Mouse (Mus musculus) kidney, adult 11 months (tissue): ENCODE results near the gene Grid1.

ENCODE experiments used
- DNase-seq: peaks from one replicate; pipeline ENCODE4 v3.0.0; 2022

Grid1 gene

DNA sequence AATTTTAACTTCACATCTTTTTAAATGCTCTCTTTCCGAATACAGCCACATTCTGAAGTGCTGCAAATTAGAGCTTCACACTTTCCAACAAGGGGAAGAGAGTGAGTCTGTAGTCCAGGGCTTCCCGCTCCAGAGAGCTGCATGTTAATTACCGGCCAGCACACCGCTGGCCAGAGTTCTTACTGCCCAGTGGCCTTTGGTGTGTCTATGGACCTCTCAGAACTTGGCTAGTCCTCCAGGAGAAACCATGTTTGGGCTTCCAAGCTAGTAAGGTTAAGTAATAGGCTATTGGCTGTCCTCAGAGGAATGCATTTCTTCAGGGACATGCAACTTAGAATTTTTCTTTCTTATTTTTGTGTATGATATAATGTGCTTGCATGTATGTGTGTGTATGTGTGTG lies 301.0 kb downstream of the Grid1 start:
- peak; percentile 50 for DNase-seq

DNA sequence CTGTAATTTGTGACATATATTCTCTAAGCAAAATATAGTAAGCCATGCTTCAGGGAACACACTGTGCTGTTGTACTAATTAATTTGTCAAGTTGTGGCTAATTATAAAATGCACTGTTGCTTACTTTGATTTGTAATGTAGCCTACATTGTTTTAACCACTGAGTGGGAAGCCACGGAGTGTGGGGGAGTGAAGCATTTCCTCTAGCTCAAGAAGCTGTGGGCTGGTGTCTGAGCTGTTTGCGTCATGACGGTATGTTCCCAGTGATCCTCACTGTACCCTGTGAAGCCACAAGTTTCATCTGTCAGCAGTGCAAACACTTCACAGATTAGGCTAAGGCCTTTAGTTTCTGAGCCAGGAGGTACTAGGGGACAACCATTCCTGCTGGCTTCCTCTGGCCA lies 302.2 kb downstream of the Grid1 start:
- no peak for DNase-seq

DNA sequence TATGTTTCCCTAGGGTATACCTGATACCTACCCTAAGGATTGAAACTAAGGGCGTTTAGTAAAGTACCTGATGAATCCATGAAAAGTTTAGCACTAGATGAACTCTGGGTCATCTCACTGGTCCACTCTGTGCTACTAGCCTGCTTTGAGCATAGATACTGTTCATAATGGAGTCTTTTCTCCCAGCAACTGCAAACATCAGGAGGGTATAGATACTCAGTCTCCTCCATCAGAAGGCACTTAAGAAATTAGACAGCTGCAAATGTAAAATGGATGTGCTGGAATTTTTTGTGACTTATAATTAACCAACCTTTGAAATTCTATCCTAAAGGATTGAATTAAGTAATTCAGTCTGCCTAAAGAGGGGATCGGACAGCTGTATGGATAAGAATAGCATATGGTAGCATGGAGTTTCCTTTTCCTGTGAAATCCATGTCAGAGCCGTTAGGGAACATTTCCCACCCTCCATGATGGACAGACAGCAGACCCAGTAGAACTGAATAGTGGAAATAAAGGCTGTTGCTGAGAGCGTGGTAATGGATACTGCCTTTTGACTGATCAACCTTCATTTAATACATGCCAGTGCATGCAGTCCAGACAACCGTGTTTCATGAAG lies 303.5 kb downstream of the Grid1 start:
- no peak for DNase-seq

DNA sequence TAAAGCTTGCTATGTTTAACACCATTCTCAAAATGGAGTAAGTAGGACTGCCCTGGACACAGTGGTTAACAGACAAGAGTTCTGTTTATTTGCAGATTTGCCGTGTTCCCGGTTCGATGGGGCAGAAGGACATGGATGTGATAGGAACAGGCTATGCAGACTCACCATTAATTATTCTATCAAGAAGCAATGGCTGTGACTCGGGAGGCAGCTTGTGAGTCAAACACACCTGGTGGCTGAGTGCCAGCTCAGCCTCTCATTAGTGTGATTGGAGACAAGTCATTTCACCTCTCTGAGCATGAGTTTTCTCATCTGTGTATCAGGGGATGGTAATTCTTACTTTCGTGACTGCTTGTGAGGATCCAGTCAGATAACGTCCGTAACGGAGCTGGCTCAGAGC lies 307.7 kb downstream of the Grid1 start:
- DNase-seq, result no peak

DNA sequence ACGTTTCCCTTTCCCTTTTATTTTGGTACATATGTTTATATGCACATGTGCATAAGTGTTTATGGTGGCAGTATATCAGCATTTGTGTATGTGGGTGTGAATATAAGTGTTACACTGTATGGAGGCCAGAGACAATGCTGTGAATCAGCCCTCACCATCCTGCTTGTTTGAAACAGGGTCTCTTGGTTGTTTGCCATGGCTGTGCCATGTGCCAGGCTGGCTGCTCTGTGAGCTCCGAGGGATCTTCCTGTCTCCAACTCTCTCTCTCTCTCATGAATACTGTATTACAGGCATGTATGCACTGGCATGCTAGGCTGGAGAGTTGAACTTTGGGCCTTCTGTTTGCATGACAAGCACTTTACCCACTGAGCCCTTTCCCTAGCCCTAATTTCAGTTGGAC lies 315.1 kb downstream of the Grid1 start:
- no peak for DNase-seq

DNA sequence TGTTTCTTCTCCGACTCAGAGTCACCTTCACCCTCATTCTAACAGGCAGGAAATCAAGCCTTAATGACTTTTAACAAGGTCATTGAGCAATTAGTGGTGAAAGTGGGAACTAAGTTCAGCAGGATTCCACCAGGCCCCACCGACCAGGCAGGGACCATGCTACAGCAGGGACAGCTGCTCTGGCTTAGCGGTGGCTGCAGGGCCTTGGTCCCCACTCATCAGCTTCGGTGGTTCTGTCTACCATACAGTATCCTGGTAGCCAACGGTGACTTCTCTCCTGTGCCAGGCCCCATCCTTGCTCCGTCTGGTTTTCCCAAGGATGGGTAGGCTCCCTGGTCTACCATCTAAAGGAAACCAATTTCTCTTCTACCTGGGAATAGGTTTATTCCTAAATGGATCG lies 318.2 kb downstream of the Grid1 start:
- no peak for DNase-seq

DNA sequence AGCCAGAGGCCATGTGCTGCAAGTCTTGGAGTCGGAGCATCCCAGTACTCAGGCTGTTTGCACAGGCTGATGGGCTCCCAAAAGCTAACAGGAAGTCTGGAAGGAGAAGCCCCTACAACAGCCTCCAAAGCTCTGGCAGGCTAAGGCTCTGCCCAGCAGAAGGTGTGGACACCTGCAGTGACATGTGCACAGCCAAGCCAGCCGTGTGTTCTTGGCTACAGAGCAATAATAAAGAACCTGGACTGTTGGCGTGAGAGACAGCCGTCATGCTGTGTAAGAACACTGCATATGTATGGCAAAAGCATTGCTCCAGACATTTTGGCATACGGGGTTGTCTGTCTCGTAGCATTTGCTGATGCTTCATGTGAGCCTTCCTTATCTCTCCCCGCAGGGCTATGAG lies 319.9 kb downstream of the Grid1 start:
- DNase-seq, result no peak

DNA sequence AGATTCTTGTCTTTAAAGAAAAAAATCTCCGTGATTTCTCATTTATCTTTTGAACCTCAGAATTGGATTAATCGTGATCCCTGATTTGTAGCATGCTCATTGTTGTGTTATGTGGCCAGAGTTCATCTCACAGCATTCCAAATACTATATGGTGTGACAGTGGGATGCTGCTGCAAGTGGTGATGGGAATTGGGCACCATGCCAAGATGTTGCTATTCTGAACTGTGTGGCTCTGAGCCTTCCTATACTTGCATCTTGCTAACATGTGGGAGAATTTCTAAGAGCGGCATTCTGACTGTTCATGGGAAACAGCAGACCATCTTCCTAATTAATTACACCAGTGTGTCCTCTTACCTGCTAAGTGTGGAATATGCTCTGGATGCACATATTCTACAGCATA lies 332.5 kb downstream of the Grid1 start:
- DNase-seq, result no peak

DNA sequence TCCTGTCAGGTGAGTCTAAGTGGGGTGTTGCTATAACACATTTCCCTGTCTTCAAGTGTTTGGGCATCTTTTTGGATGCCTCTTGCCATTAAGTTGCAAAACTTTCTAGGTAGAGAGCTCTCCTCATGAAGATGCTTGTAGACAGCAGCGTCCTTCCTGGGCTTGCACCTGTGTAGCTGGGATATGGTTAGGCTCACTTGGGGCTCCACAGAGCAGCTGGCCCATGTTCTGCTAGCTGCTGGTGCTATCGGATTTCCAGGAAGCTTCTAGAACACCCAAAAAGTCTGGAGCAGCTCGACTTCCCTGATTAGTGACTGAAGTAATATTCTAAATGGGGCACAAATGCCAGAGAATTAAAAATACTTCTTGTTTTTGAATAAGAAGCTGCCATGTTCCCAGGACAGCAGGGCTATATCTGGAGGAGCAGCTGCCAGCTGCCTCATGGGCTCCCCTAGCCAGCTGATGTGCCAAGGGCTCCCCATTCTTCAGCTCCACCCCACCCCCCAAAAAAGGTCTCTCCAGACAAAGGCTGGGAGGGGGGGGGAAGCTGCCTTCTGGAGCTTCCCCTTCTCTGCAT lies 333.9 kb downstream of the Grid1 start:
- DNase-seq, result no peak

DNA sequence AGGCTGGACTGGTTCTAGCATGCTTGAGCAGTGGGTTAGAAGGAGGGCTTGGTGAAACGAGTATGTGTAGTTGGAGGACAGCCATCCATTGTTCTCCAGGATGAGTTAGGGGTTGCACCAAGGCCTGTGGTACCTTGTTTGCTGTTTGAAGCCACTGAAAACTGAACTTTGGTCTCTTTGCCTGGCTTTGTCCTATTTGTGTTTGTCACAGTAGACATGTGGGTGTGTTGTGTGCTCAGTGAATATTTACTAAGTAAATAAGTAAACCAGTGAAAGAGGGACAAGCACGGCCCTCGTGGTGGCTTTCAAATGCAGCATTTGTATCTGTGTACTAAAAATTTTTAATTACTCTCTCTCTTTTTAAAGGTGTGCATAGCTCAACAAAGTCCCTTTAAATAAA lies 334.5 kb downstream of the Grid1 start:
- peak; percentile 34 for DNase-seq

DNA sequence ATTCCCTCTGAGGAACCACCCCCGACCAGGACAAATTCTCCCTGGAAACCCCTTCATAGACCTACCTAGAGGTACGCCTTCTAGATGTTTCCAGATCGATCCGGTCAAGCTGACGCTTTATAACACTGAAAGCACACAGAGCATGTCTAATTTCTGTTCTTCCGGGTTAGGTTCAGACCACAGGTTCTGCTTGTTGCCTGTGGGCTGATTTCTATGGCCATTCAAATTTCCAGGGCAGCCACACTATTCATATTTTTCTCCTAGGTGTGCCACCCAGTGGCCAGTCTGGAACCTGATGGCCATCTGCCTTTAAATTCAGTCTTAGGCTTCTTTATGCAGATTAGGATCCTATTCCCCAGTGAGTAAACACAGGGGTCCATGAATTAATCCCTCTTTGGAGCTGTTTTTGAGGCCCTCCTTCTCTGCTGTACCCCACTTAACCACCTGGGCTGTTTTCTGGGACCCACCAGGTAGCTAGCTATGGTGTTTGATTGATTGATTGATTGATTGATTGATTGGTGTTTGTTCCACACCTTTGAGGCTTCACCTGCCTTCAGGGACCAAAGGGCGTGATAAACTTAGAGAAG lies 337.3 kb downstream of the Grid1 start:
- DNase-seq, result peak; percentile 7

DNA sequence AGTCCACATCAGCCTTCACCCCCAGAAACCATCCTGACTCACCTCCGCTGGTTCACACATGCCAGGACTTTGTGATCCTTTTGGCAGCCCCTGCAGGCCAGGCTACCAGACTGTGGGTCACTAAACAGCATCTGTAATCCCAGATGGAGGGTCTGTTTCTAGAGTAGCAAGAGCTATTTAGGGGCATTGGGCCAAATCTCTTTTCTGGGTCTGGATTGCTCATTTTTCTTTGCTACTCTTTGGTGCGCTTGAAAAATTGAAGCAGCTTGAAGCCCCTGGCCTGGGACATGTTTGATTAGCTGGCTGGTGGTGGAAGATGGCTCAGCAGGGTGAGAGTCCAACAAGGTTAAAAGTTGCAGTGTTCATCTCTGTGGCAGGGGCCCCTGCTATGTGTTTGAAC lies 339.4 kb downstream of the Grid1 start:
- DNase-seq, result no peak

DNA sequence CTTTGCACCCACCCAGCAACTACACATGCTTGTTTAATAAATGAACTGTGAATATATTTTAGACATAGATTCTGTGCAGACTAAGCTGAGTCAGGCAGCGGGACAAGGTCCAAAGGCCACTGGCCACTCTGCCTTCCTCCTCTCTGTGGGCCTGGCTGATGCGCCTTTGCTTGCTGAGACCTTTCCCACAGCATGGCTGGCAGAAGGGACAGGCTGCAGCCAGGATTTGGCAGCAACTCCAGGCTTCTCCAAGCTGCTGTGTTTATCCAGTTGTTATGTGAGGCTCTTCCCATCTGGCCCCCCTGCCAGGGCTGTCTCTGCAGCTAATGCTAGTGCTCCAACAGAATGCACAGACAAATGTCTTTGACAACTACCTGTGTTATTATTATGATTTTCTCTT lies 347.5 kb downstream of the Grid1 start:
- DNase-seq, result peak; percentile 79

DNA sequence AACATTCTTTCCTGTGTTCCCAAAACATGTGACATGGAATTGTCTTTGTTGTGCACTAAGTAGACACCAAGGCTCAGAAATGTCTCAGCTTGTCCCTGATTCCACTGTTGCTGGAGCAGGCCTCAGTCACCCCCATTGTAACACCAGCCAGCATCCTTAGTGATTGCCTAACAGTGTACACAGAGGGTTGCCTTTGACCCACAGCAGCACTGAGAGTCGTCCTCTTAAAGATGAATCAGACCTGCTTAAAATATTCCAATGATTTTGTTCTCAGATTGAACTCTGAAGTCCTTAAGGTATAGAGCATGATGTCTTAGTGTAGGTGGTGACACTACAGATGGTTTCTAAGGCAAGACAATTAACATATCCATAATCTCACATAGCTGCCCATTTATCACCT lies 354.0 kb downstream of the Grid1 start:
- no peak for DNase-seq

DNA sequence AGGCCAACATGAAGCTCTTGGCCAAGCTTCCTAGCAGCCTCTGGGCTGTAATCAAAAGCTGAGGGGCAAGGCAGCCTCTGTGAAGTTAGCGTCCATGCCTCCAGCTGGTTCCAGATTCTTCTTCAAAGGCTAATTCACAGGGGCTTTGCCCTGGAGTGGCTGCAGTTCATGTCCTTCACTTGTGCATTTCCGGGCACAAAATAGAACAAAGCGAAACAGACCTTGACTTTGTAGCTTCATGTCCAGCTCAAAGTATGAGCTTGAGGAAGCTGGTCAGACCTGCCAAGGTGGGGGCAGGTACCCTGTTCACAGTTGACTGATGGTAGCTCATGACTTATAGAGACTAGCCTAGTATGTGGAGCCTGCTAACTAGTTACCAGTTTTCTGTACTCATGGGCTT lies 356.1 kb downstream of the Grid1 start:
- no peak for DNase-seq

DNA sequence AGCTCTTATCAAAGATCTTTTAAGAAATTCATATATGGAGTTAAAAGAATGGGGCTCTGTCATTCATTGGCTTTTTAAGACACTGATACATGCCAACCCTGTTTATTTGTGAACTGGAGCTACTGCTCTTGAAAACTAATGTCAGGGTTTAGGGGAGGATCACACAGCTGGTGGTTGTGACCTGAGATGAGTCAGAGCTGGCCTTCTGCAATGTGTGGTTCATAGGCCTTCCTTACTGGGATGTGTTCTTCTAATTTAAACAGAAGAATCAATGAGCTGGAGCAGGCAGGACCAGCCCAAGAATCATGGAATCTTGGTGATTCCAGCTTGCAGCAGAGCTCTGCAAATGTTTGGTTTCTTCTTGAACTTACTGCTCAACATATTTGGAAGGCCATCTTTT lies 359.2 kb downstream of the Grid1 start:
- no peak for DNase-seq

DNA sequence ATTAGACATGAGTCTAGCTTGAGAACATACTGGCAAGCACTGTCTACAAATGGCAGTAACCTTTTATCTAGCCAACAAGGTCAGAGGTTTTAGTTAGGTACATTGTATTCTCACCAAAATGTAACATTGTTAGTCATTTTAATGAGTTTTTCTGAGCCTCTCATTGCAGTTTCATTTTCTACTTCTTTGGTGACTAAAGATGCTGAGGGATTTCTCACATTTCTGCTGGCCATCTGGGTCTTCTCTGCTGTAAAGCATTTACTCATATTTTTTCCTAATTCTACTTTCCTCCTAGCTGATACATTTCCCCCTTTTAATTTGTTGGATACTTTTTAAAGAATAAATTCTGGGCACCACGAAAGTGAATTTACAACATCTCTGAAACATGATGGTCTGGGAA lies 365.5 kb downstream of the Grid1 start:
- no peak for DNase-seq

DNA sequence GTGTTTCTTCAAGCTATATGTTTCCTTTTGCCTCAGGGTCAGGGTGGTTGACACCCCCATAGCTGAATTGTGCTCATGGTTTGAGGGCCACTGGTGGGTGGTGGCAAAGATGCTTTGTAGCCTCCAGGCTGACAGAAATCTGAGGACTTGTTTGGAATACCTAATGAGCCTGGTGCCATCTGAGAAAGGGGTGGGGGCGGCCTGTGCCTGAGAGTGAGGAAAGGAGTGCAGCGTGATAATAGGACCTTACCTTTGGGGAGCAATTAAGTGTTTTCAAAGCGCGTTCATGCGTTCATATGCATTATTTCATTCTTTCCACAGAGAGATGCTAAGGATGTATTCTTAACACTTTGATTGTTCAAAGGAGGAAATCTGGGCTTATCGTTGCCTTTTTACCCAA lies 372.3 kb downstream of the Grid1 start:
- no peak for DNase-seq

DNA sequence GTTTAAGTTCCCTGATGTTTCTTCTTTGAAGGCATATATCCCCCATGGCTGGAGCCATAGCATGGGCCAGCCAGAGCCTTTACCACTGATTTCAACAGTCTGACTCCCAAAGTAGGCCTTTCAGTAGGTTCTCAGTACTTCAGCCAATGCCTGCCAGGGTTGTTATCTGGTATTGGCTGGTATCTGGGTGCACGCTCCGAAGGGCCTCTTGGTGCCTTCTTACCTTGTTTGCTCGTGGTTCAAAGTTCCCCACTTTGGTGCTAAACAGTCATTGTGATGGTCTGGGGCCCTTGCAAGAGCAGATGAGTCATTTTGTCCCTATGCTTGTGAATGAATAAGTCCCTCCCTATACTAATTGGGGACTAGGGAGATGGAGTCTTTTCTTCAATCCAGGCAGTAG lies 377.5 kb downstream of the Grid1 start:
- no peak for DNase-seq

DNA sequence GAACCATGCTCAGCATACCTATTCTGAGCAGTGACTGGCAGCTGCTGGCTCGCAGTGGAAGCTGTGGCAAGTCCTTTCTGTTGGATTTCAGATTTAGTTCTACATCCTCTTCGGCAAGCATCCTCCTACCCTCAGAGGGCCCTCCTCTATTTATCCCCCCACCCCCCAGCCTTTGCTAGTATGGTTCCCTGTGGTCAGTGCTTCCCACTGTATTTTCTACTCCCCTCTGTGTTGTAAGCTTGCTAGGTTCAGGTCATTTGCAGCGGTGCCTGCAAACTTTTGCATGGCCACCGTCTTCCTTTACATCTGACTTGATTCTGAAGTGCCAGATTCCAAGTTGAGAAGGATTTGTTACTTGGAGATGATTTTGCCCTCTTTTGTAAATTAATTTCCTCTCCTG lies 378.5 kb downstream of the Grid1 start:
- DNase-seq, result no peak

DNA sequence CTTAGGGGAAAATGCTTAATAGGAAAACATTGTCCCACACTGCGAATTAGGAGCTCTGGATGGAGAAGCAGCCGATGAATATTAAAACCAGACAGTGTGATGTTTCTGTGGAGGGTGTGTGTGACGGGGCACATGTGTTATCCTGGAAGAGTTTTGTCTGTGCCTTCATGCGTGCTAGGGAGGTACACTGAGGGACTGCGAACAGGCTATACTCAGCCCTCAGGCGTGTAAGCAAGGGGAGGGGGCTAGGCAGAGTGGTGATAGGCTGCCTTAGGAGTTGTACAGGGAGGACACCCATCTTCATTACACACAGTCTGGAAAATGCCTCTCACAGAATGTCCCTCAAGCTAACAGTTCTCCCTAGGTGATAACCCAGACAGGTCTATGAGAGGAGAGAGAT lies 379.0 kb downstream of the Grid1 start:
- no peak for DNase-seq

DNA sequence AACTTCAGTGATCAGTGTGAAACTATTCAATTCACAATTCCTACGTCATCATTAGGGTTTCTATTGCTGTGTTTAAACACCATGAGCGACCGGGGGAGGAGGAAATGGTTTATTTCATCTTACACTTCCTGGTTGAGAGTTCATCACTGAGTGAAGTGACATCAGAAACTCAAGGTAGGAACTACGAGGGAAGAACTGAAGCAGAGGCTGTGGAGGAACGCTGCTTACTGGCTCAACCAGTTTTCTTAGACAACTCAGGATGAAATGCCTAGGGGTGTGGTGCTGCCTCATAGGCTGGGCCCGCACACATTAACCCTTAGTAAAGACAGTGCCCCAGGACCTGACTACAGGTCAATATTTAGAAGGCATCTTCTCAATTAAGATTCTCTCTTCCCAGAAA lies 389.5 kb downstream of the Grid1 start:
- no peak for DNase-seq

DNA sequence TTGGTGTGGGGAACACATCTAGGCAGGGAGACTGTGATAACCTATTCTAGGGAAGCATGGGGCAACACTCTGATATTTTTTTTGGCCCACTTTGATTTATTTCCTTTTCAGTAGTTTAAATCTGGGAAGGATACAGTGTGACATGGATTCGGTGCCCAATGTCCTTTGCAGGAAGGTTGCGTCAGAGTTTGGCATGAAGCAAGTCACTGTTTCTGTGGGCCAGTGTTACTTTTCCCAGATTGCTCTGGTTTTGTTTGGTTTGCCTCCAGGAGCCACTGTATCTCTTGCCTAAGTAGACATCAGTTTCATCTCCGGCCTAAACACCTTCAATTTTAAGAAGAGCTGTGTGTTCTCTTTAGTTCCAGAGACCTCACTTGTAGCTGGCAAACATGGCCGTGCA lies 399.1 kb downstream of the Grid1 start:
- DNase-seq, result no peak

DNA sequence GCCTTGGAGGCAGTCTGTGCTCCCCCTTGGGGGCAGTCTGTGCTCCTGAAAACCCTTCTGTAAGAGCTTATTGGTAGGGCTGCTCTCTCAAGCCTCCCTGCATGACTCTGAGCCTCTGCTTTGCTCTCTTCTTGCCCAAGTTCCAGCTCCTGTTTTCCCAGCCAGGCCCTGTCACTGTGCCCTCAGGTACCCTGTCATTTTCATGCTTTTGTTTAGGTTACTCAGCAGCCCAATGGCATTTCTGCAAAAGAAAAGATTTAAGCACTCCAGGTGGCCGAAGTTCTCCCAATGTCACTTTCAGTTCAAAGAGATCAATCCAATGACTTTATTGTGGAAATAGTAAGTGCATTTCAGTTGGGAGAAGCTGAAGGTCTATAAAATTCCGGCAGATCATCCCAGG lies 402.3 kb downstream of the Grid1 start:
- DNase-seq, result no peak

DNA sequence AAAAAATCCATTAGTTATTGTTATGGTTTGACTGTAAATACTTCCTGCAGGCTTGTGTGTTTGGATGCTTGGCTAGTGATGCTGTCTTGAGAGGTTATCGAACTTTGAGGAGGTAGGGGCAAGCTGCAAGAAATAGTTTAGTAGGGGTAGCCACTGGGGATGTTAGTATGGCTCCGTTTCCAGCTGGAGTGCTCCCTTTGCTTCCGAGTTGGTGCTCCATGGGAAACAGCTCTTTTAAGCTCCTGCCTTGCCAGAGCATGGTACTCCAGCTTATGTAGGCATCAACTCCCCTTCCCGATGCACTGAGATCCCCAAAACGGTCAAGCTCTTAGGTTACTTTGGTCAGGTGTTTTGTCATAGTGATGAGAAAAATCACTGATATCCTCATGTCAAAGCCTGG lies 407.7 kb downstream of the Grid1 start:
- no peak for DNase-seq
